ENCODE assay signal across 9 mouse cellular contexts in genomic region chr3:107491459-107491858, GRCm38 (mm10). TPM values are rescaled to one million over a fixed set of nuclear protein-coding genes. Genes with fewer than 3 reads are reported as not detected.
DNase-seq lines count a peak whose midpoint lies in the region; ATAC-seq lines count a peak whose summit lies in the region.
"Had no signal": no experiment of that assay in that cellular context is flagged by ENCODE, and none has a peak within 500 bp of the region (broad histone marks: within the 10 kb centered on the region; RNA-seq: fewer than 3 reads in every experiment).

No protein-coding gene starts in this region.

- 0 out of 2 replicates have a peak overlapping the region, but pooled peaks have one; percentile 18 for H3K27ac ChIP-seq in lung, embryonic 16.5 days (ENCODE audit: low read length)

- intact Hi-C loops in heart, postnatal 14 days (cut with DNase I), result no loop called here

- H3K27me3 ChIP-seq in lung, embryonic 16.5 days (ENCODE audit: control insufficient read depth, insufficient read depth, low read depth, low read length), result no peaks in the 10 kb centered on the region

- H3K9ac ChIP-seq in lung, embryonic 16.5 days (ENCODE audit: low read length), result no peak overlapping the region

- WGBS in lung, embryonic 16.5 days, result 29% methylated on average over 6 of the region's 6 CpGs

- peak; percentile 90 for ATAC-seq in lung, embryonic 16.5 days (ENCODE audit: low read depth)

- H3K4me3 ChIP-seq in lung, embryonic 16.5 days (ENCODE audit: low read length), result no peak overlapping the region
- H3K4me3 ChIP-seq: megakaryocyte, embryonic 14.5 days had no signal

- no peaks in the 10 kb centered on the region for H3K36me3 ChIP-seq in lung, embryonic 16.5 days (ENCODE audit: control insufficient read depth, insufficient read depth, low read length)

- DNase-seq in lung, postnatal 25 days (ENCODE audit: low spot score), result no peak
- peak; percentile 71 to 75 for DNase-seq in cerebellum, postnatal 36 days
- peak; percentile 53 to 71 for DNase-seq in heart, postnatal 14 days
- DNase-seq in layer of hippocampus, postnatal 14 days (ENCODE audit: low spot score in 2 of 2), result peak; percentile 95 to 96
- peak; percentile 60 for DNase-seq in ovary, postnatal 10 days (ENCODE audit: low spot score)
- DNase-seq in T-cell, adult 2 months (ENCODE audit: low spot score), result no peak
- DNase-seq in adrenal gland, postnatal 36 days, result no peak

- H3K4me2 ChIP-seq in lung, embryonic 16.5 days (ENCODE audit: low read depth, low read length), result no peak overlapping the region

- peaks cover 10% of the 10 kb centered on the region for H3K4me1 ChIP-seq in lung, embryonic 16.5 days (replicated peaks; ENCODE audit: control insufficient read depth, insufficient read depth, low read length)
- H3K4me1 ChIP-seq: megakaryocyte, embryonic 14.5 days had no signal

- H3K9me3 ChIP-seq in lung, embryonic 16.5 days (ENCODE audit: control insufficient read depth, low read length), result no peaks in the 10 kb centered on the region
- H3K9me3 ChIP-seq: megakaryocyte, embryonic 14.5 days had no signal

RNA-seq across cellular contexts. Expression of gene Slc6a17, which starts 26.4 kb away (rescaled TPM):
- 1.3 and 1.8 TPM in 2 replicates for polyA plus RNA-seq in lung, embryonic 16.5 days (2015; fragmentation: Nextera tagmentation; extraction: Ambion mirVana)
- 1 to 10 TPM; 1.3 to 1.5 TPM for total RNA-seq in heart, postnatal 14 days (2021)
- 100 to 1,000 TPM; 281 to 304 TPM for total RNA-seq in layer of hippocampus, postnatal 14 days (2021)
- total RNA-seq in adrenal gland, postnatal 36 days (2021), result 10 to 100 TPM in 1 of 2 experiments, 1 to 10 TPM in 1; 2.5 to 10.7 TPM

RNA-seq across cellular contexts. Expression of gene Kcnc4, which starts 32.1 kb away (rescaled TPM):
- 0.05 and 0.08 TPM in 2 replicates for polyA plus RNA-seq in lung, embryonic 16.5 days (2015; fragmentation: Nextera tagmentation; extraction: Ambion mirVana)
- under 1 TPM; 0.37 to 0.43 TPM for total RNA-seq in heart, postnatal 14 days (2021)
- 10 to 100 TPM; 33.1 to 35.8 TPM for total RNA-seq in layer of hippocampus, postnatal 14 days (2021)
- 10 to 100 TPM in 1 of 2 experiments, 1 to 10 TPM in 1; 5.1 to 10.5 TPM for total RNA-seq in adrenal gland, postnatal 36 days (2021)

Comparison
In these comparisons a context has a peak if more than half of its experiments do, and no peak if none do; other contexts are left out.
1. DNase-seq: peak in cerebellum, postnatal 36 days (2 of 2), heart, postnatal 14 days (2 of 2), layer of hippocampus, postnatal 14 days (2 of 2) and ovary, postnatal 10 days (single experiment); none in lung, postnatal 25 days (single experiment), T-cell, adult 2 months (single experiment) and adrenal gland, postnatal 36 days (0 of 2).
2. RNA of gene Slc6a17, which starts 26.4 kb away (total RNA-seq): 281 to 304 TPM in layer of hippocampus, postnatal 14 days; 2.5 to 10.7 TPM in adrenal gland, postnatal 36 days and 1.3 to 1.5 TPM in heart, postnatal 14 days; every median in the first group is over 10 times any median in the second.
3. RNA of gene Kcnc4, which starts 32.1 kb away (total RNA-seq): 33.1 to 35.8 TPM in layer of hippocampus, postnatal 14 days and 5.1 to 10.5 TPM in adrenal gland, postnatal 36 days; 0.37 to 0.43 TPM in heart, postnatal 14 days; every median in the first group is over 4 times any median in the second.